Mouse (Mus musculus) neural tube, embryonic 11.5 days (tissue): ENCODE results near the gene Ppp4r1. TPM values are rescaled to one million over a fixed set of nuclear protein-coding genes. Genes with fewer than 3 reads are reported as not detected.
A peak's percentile ranks its signal among the peaks of the same experiment; 100 is the strongest.

Experiments
- ATAC-seq: fragments of 200-750 bp; cut with Nextera tagmentation; 2 replicates; pipeline ENCODE4 v1.8.0; 2017; ENCODE audit warnings: moderate number of reproducible peaks, mild to moderate bottlenecking, moderate TSS enrichment, moderate library complexity; ENCODE audit not compliant: insufficient read depth, low FRiP score, low TSS enrichment
- DNase-seq: peaks from one replicate; pipeline ENCODE4 v3.0.0-alpha.2; 2015; ENCODE audit warnings: low spot score
- H3K27ac ChIP-seq: fragments of 300-500 bp; sonication (generic); 2 replicates; pipeline ENCODE4 v1.5.1; 2014; ENCODE audit warnings: low read depth, mild to moderate bottlenecking, low read length
- H3K27me3 ChIP-seq: fragments of 300-500 bp; sonication (generic); 2 replicates; pipeline ENCODE4 v1.6.1; 2014; ENCODE audit warnings: mild to moderate bottlenecking, low read length, mixed read lengths; ENCODE audit not compliant: control insufficient read depth, insufficient read depth
- H3K36me3 ChIP-seq: fragments of 300-500 bp; sonication (generic); 2 replicates; pipeline ENCODE4 v1.6.1; 2014; ENCODE audit warnings: mild to moderate bottlenecking, low read length, moderate library complexity, mixed read lengths; ENCODE audit not compliant: control insufficient read depth, insufficient read depth
- H3K4me1 ChIP-seq: fragments of 300-500 bp; sonication (generic); 2 replicates; pipeline ENCODE4 v1.6.1; 2014; ENCODE audit warnings: low read length, mixed read lengths; ENCODE audit not compliant: control insufficient read depth, insufficient read depth
- H3K4me2 ChIP-seq: fragments of 300-500 bp; sonication (generic); 2 replicates; pipeline ENCODE4 v1.6.1; 2014; ENCODE audit warnings: low read depth, mild to moderate bottlenecking, moderate library complexity
- H3K4me3 ChIP-seq: fragments of 300-500 bp; sonication (generic); 2 replicates; pipeline ENCODE4 v1.5.1; 2014; ENCODE audit warnings: low read depth, low read length
- H3K9ac ChIP-seq: fragments of 300-500 bp; sonication (generic); 2 replicates; pipeline ENCODE4 v1.6.1; 2014; ENCODE audit warnings: mild to moderate bottlenecking, low read length
- H3K9me3 ChIP-seq: fragments of 300-500 bp; sonication (generic); 2 replicates; pipeline ENCODE4 v1.6.1; 2016; ENCODE audit warnings: low read length; ENCODE audit not compliant: control insufficient read depth
- WGBS: fragments of 180-500 bp; shearing (Covaris S2); extraction: QIAGEN DNeasy Blood & Tissue Kit; methylation state at CpG from one replicate; pipeline ENCODE4 v1.1.7; 2014; 5-methylcytosine and 5-hydroxymethylcytosine counted together
- polyA plus RNA-seq: library from polyadenylated mRNA; unstranded; fragments of >200 nt; fragmentation: Nextera tagmentation; extraction: Ambion mirVana; gene quantifications from 2 replicates; pipeline ENCODE4 v1.2.1, GENCODE M21; 2014

The Ppp4r1 gene
- polyA plus RNA-seq, 1 experiment from 2014 or later, result 62.2 TPM

GRCm38 (mm10) chr17:65866201-65866600 is 83.8 kb downstream of the Ppp4r1 start:
- no peak for ATAC-seq
- 83% methylated on average over 3 of the region's 3 CpGs for WGBS
- Histone ChIP-seq H3K36me3 (no peaks in the 10 kb centered on the region), H3K27ac (no peak overlapping the region), H3K4me1 (no peaks in the 10 kb centered on the region), H3K4me2 (no peak overlapping the region), H3K27me3 (no peaks in the 10 kb centered on the region), H3K4me3 (no peak overlapping the region), H3K9ac (no peak overlapping the region), H3K9me3 (no peaks in the 10 kb centered on the region)
- DNase-seq, result no peak

GRCm38 (mm10) chr17:65867996-65868395 is 85.6 kb downstream of the Ppp4r1 start:
- no peak overlapping the region for H3K9ac ChIP-seq
- DNase-seq (no peak), ATAC-seq (no peak)
- no peak overlapping the region for H3K4me2 ChIP-seq
- H3K4me3 ChIP-seq, result no peak overlapping the region
- H3K36me3 ChIP-seq, result no peaks in the 10 kb centered on the region
- H3K9me3 ChIP-seq, result no peaks in the 10 kb centered on the region
- H3K27ac ChIP-seq, result no peak overlapping the region
- WGBS, result 92% methylated on average over 5 of the region's 5 CpGs
- no peaks in the 10 kb centered on the region for H3K27me3 ChIP-seq
- peaks cover 7% of the 10 kb centered on the region; the same call in 1 of the 2 replicates for H3K4me1 ChIP-seq

GRCm38 (mm10) chr17:65869720-65870119 is 87.3 kb downstream of the Ppp4r1 start:
- Histone ChIP-seq H3K36me3 (no peaks in the 10 kb centered on the region), H3K4me1 (peaks cover 7% of the 10 kb centered on the region; the same call in 1 of the 2 replicates), H3K9me3 (no peaks in the 10 kb centered on the region), H3K27ac (no peak overlapping the region), H3K27me3 (no peaks in the 10 kb centered on the region), H3K4me2 (no peak overlapping the region), H3K4me3 (no peak overlapping the region), H3K9ac (no peak overlapping the region)
- DNase-seq (no peak), ATAC-seq (no peak)
- 90% methylated on average over 10 of the region's 10 CpGs for WGBS

- Histone ChIP-seq H3K9me3 (no peaks in the 10 kb centered on the region), H3K27ac (no peak overlapping the region), H3K4me3 (no peak overlapping the region), H3K4me1 (peaks cover 7% of the 10 kb centered on the region; the same call in 1 of the 2 replicates), H3K36me3 (no peaks in the 10 kb centered on the region), H3K27me3 (no peaks in the 10 kb centered on the region), H3K4me2 (no peak overlapping the region), H3K9ac (no peak overlapping the region)
- WGBS, result 41% methylated on average over 4 of the region's 4 CpGs
- ATAC-seq (no peak), DNase-seq (peak; percentile 75)
Measured at GRCm38 (mm10) chr17:65870146-65870545, 87.8 kb downstream of the Ppp4r1 start.

- 46% methylated on average over 5 of the region's 5 CpGs for WGBS
- Histone ChIP-seq H3K9me3 (no peaks in the 10 kb centered on the region), H3K27me3 (no peaks in the 10 kb centered on the region), H3K4me1 (peaks cover 7% of the 10 kb centered on the region; the same call in 1 of the 2 replicates), H3K36me3 (no peaks in the 10 kb centered on the region), H3K9ac (no peak overlapping the region), H3K4me3 (no peak overlapping the region), H3K27ac (no peak overlapping the region), H3K4me2 (no peak overlapping the region)
- ATAC-seq, result no peak
- DNase-seq, result no peak
Measured at GRCm38 (mm10) chr17:65871641-65872041, 89.3 kb downstream of the Ppp4r1 start.

- H3K4me1 ChIP-seq, result peaks cover 7% of the 10 kb centered on the region; the same call in 1 of the 2 replicates
- no peak overlapping the region for H3K4me3 ChIP-seq
- H3K9ac ChIP-seq, result no peak overlapping the region
- ATAC-seq (no peak), DNase-seq (no peak)
- no peaks in the 10 kb centered on the region for H3K27me3 ChIP-seq
- no peaks in the 10 kb centered on the region for H3K9me3 ChIP-seq
- 60% methylated on average over 6 of the region's 6 CpGs for WGBS
- no peak overlapping the region for H3K27ac ChIP-seq
- H3K4me2 ChIP-seq, result no peak overlapping the region
- no peaks in the 10 kb centered on the region for H3K36me3 ChIP-seq
Measured at GRCm38 (mm10) chr17:65872051-65872450, 89.7 kb downstream of the Ppp4r1 start.

- DNase-seq (peak; percentile 56), ATAC-seq (0 out of 2 replicates have a peak, but pooled peaks have one; percentile 55)
- Histone ChIP-seq H3K27ac (no peak overlapping the region), H3K9ac (no peak overlapping the region), H3K27me3 (no peaks in the 10 kb centered on the region), H3K9me3 (no peaks in the 10 kb centered on the region), H3K4me2 (no peak overlapping the region), H3K36me3 (no peaks in the 10 kb centered on the region), H3K4me3 (no peak overlapping the region), H3K4me1 (peaks cover 7% of the 10 kb centered on the region; the same call in 1 of the 2 replicates)
- 36% methylated on average over 6 of the region's 6 CpGs for WGBS
Measured at GRCm38 (mm10) chr17:65872652-65873051, 90.3 kb downstream of the Ppp4r1 start.

- no peak for DNase-seq
- no peaks in the 10 kb centered on the region for H3K27me3 ChIP-seq
- H3K36me3 ChIP-seq, result no peaks in the 10 kb centered on the region
- H3K27ac ChIP-seq, result no peak overlapping the region
- WGBS, result 84% methylated on average over 4 of the region's 4 CpGs
- H3K9ac ChIP-seq, result no peak overlapping the region
- no peak overlapping the region for H3K4me3 ChIP-seq
- ATAC-seq, result no peak
- H3K4me2 ChIP-seq, result no peak overlapping the region
- peaks cover 7% of the 10 kb centered on the region; the same call in 1 of the 2 replicates for H3K4me1 ChIP-seq
- H3K9me3 ChIP-seq, result no peaks in the 10 kb centered on the region
Measured at GRCm38 (mm10) chr17:65873156-65873555, 90.8 kb downstream of the Ppp4r1 start.

GRCm38 (mm10) chr17:65873834-65874233 is 91.5 kb downstream of the Ppp4r1 start:
- Histone ChIP-seq H3K9ac (no peak overlapping the region; the same call in 1 of the 2 replicates), H3K27me3 (no peaks in the 10 kb centered on the region), H3K9me3 (no peaks in the 10 kb centered on the region), H3K4me1 (peaks cover 7% of the 10 kb centered on the region; the same call in 1 of the 2 replicates), H3K4me3 (no peak overlapping the region), H3K27ac (no peak overlapping the region), H3K36me3 (no peaks in the 10 kb centered on the region), H3K4me2 (no peak overlapping the region)
- 95% methylated on average over 11 of the region's 11 CpGs for WGBS
- DNase-seq (no peak), ATAC-seq (no peak)
